Mouse (Mus musculus): ENCODE measurements around the gene Gm5936. TPM values are rescaled to one million over a fixed set of nuclear protein-coding genes. Genes with fewer than 3 reads are reported as not detected.
"Not testable (repeated sequence)": the region's sequence is repeated elsewhere in the genome, so short reads cannot be mapped to it uniquely, and the experiment has no call there.

The Gm5936 gene
- polyA plus RNA-seq (2015; fragmentation: Nextera tagmentation; extraction: Ambion mirVana) = 0.43 and 0.63 TPM in 2 replicates

- not testable (repeated sequence) for H3K4me2 ChIP-seq (replicated peaks; ENCODE audit: low read depth); H3K27ac ChIP-seq (ENCODE audit: low read depth, low read length); H3K36me3 ChIP-seq (ENCODE audit: control insufficient read depth, insufficient read depth); H3K27me3 ChIP-seq (replicated peaks; ENCODE audit: control insufficient read depth, insufficient read depth, low read length); H3K4me3 ChIP-seq (ENCODE audit: low read depth, low read length); H3K9ac ChIP-seq (ENCODE audit: low read depth, low read length); H3K9me3 ChIP-seq (ENCODE audit: control insufficient read depth); H3K4me1 ChIP-seq (replicated peaks; ENCODE audit: control insufficient read depth, insufficient read depth, low read length)
- WGBS = 35% methylated on average over 2 of the region's 5 CpGs
- ATAC-seq = peak; percentile 87
Observed at GRCm38 (mm10) chrX:74836842-74837522, at the start of gene Gm5936. Gene Gm5936 (plus strand): TSS chrX:74837196.

- 81% methylated on average over 12 of the region's 12 CpGs for WGBS
- not testable (repeated sequence) for ATAC-seq; H3K9me3 ChIP-seq (ENCODE audit: control insufficient read depth)
Observed at GRCm38 (mm10) chrX:74856104-74856503, 19.1 kb downstream of the Gm5936 start.

GRCm38 (mm10) chrX:74880123-74880522, 43.1 kb downstream of the Gm5936 start:
- not testable (repeated sequence) for H3K4me3 ChIP-seq (ENCODE audit: low read depth, low read length); H3K27me3 ChIP-seq (replicated peaks; ENCODE audit: control insufficient read depth, insufficient read depth, low read length); H3K9me3 ChIP-seq (ENCODE audit: control insufficient read depth); H3K4me1 ChIP-seq (replicated peaks; ENCODE audit: control insufficient read depth, insufficient read depth, low read length); H3K9ac ChIP-seq (ENCODE audit: low read depth, low read length); H3K27ac ChIP-seq (ENCODE audit: low read depth, low read length); H3K36me3 ChIP-seq (ENCODE audit: control insufficient read depth, insufficient read depth); ATAC-seq; H3K4me2 ChIP-seq (replicated peaks; ENCODE audit: low read depth)
- WGBS = 28% methylated on average over 2 of the region's 6 CpGs
- TF ChIP-seq CTCF (IDR thresholded peaks at IDR 0.05; ENCODE audit: low read depth) = peak; percentile 31

More at GRCm38 (mm10) chrX:74856104-74856503, 19.1 kb downstream of the Gm5936 start:
- not testable (repeated sequence) for H3K9ac ChIP-seq (ENCODE audit: low read depth, low read length); H3K4me1 ChIP-seq (replicated peaks; ENCODE audit: control insufficient read depth, insufficient read depth, low read length); H3K27ac ChIP-seq (ENCODE audit: low read depth, low read length); H3K4me2 ChIP-seq (replicated peaks; ENCODE audit: low read depth); H3K36me3 ChIP-seq (ENCODE audit: control insufficient read depth, insufficient read depth); H3K4me3 ChIP-seq (ENCODE audit: low read depth, low read length); H3K27me3 ChIP-seq (replicated peaks; ENCODE audit: control insufficient read depth, insufficient read depth, low read length)

Other genes starting within 250 kb of the Gm5936 start
- not detected in 2 replicates for gene Olfr1325, start 244.5 kb upstream of the Gm5936 start, polyA plus RNA-seq (2015; fragmentation: Nextera tagmentation; extraction: Ambion mirVana)
- 1.1 and 1.3 TPM in 2 replicates for gene Gm5640, start 191.6 kb upstream of the Gm5936 start, polyA plus RNA-seq (2015; fragmentation: Nextera tagmentation; extraction: Ambion mirVana)
- gene Gm6890, start 96.3 kb upstream of the Gm5936 start, polyA plus RNA-seq (2015; fragmentation: Nextera tagmentation; extraction: Ambion mirVana) = not detected in 2 replicates
- gene Gab3, start 248.3 kb downstream of the Gm5936 start, polyA plus RNA-seq (2015; fragmentation: Nextera tagmentation; extraction: Ambion mirVana) = 1.4 and 1.7 TPM in 2 replicates

Data from intestine, postnatal 0 days (tissue).